Mouse (Mus musculus): ENCODE data around the gene Zfp423.
A peak's percentile ranks its signal among the peaks of the same experiment; 100 is the strongest.

Zfp423 gene

DNA sequence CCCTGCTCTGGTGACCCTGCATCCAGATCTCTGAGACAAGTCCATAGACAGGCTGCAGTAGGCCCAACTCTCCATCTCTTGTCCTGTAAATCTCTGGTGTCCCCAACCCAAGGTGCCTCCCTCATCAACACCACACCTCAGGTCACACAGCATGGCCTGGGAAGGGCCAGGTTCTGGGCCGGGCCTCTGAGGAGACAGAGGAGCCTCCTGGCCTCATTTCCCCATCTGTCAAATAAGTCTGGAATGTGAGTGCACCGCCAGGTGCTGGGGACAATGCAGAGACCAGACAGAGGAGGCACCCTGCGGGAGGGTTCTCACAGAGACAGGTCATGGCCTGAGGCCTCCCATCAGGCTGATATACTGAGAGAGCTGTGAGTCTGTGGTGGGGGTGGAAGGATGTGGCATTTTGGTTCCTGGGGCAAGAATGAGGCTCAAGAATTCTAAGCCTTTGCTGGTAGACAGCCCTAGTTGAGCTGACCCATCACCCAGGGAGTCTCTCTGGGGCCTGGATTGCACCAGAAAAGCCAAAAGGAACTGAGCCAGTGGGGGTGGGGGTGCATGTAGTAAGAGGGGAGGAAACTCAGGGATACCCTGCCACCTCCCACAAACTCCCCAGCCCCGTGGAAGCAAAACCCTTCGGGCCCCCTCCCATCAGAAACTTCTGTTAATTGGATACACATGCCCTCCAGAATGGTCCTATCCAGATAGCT, 15.0 kb downstream of the Zfp423 start:
- DNase-seq, result peak in 1 of 2 experiments; percentile 25

DNA sequence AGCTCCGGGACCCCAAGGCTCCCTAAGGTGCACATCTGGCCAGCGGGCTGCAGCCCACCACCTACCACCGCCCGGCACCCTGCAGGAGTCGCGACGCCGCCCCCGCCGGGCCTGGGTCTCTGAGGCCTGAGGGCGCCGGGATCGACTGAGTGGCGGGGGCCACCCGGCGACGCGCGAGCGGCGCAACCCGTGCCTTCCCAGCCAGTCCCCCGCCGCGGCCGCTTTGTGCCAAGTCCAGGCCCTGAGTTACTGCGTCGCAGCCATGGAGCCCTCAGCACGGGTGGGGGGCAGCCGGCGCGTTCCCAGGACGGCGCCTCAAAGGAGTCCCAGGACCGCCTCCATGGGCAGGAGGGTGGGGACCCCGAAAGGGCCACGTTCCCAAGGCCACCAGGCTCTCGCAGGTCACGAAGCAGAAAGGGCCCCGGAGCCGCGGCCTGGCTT, 15.7 kb downstream of the Zfp423 start:
- peak; percentile 69 to 75 for DNase-seq

DNA sequence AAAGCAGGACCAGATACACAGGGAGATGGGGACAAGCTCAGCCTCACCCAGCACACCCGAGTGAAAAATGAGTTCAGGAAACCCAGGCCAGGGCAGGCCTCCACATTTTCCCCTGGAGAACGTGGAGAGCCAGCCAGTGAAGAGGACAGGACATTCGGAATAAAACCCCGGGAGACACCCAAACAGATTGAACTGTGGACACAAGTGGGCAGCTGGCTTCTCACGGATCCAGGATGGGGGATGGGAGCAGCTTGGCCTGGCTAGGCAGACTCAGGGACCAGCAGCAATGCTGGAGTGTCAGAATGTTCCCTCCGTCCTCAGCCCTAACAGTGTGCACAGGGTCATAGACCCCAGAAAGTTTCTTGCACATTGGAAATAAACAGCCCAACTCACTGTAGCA, 18.7 kb downstream of the Zfp423 start:
- peak; percentile 81 to 86 for DNase-seq

DNA sequence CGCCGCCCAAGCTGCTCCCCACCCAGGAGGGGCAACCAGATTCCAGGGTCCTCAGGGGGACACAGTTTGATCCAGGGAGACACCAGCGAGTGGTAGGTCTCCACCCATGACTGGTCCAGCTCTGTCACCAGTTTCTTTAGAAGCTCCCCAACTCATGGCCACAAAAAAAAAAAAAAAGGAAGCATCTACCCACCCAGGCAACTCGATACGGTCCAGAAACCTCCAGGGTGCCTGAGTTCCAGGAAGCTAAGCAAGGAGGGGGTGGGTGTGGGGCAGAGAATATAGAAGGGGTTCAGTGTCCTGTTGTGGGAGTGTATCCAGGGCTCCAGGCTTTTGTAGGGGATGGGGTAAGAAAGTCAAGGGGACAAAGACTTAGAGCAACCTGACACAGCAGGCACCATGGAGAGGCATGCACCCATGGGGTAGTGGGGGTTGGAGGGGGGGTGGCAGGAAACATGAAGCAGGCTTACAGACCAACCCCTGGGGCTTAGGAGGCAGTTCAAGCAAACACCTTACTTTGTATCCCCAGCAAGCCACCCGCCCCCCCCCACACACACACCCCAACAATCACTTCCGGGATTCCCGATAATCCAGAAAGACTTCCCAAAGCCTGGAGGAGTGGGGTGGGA, 20.0 kb downstream of the Zfp423 start:
- DNase-seq, result no peak

DNA sequence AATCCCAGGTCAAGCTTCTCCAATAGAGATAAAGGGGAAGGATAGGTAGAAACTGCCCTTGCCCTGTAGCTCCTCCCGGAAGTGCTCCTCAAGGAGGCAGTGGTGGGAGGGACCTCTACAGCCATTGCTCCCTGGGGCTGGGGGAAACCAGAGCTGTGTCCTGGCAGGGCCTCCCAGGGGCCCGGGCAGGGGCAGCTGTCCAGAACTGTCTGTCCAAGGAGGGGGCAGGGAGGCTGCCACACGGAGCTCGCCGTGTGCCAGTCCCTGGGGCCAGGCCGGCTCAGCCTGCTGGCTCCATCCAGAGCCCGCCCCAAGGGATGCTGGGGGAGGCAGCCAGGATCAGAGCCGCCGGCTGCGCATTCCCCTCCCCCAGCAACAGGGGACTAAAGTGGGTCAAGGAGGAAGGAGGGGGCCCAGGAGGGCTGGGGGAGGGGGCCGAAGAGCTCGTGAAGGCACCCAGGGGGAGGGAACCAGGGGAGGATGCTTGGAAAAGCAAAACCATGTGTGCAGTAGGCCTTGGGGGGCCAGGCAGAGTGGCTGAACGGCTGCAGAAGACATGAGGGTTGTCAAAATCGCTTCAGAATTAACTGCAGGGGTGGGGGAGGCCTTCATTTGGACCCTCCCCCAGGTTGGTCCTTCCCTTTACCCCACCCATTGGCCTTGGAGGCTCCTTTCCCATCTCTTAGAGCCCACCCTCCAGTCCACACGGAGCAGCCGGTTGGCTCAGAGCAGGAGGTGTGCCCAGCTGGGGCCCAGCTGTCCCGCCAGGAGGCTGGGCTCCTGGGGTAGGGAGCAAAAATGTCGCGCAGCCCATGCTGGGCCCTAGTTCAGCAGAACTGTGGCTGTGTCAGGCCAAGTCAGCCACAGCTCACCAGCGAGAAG, 20.8 kb downstream of the Zfp423 start:
- DNase-seq, result peak; percentile 66 to 81

DNA sequence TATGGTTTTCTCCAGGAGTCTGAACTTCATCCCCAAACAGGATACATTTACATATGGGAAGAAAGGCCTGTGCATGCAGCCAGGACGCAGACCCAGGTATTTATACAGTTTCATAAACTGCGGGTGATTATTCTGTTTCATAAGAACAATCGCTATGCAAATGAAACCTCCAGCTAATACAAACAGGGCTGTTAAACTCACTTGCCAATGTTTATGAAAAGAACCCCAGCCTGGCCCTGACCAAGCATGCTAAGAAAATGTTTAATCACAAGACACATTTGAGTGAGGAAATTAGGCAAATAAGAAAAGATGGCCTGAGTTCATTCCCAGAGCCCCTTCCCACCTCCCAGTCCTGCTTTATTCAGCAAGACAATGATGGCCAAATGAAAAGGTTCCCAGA, 22.2 kb downstream of the Zfp423 start:
- no peak for DNase-seq

DNA sequence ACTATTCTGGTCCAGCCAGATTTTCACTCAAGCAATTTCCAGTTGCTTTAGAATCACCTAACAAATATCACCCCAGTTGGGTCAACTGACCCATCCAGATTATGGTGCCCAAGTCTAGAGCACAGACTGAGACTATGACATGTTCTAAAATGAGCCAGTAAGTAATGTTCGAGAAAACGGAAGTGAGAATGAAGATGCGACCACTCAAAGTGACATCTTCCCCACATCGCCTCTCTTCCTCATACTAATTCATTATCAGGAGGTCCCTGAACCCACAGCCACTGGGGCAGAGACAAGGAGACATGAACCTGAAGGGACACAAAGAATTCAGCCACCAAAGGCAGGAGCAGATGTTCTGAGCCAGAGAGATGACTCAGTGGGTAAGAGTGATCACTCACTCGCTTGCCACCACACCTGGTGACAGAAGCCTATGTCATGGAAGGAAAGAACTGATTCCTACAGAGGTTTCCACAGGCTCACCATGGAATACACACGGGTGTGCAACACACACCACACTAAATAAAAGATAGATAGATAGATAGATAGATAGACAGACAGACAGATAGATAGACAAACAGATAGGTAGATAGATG, 24.2 kb downstream of the Zfp423 start:
- no peak for DNase-seq

DNA sequence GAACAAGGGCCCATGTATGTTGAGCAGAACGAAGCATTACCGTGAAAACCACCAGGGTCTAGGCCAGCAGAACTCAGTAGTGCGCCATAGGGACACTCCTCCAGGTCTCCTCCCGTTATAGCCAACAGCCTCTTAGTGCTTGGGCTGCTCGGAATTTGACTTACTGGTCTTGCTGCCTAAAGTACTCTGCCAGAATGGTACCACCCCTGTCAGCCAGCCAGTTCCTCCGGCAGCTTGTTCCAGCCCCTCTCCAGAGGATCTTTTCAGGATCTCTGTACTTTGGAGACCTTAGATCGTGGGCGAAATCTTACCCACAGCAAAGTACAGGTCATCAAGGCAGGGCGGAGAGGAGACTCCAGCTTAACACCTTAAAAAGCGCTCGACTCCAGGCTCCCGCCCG, 25.2 kb downstream of the Zfp423 start:
- peak; percentile 59 to 63 for DNase-seq

DNA sequence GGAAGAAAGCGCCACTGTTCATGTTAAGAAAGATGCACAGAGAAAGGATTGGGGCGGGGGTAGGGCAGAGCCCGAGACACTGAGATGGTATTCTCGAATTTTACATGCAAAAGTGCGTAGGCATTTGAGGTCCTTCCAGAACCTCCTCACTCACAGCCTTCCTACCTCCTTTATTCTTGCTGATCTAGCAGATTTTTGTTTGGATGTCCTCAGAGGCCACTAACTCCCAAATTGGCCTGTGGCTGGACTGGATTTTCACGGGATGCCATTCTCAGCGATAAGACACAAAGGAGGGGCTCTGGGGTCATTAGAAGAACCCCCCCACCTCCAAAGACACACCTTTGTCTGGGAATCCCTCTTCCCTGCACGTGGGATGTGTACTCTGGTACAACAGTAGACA, 25.6 kb downstream of the Zfp423 start:
- no peak for DNase-seq

DNA sequence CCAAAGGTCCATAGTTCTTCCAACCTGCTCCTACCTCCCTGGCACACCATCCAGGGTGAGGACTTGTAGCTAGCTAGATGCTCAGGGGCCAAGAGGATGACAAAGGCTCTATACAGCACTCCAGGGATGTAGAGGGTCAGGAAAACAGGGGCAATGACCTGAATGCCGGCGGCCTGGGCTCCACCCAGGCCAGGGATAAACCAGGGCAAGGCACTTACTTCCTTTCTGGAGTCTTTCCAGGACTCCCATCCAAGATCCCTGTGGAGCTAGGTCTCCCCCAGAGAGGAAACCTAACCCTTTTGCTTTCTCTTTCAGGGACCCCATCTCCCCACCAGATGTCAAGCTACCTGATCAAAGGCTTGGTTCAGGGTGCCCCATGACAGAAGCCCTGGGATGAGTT, 30.5 kb downstream of the Zfp423 start:
- DNase-seq, result no peak

DNA sequence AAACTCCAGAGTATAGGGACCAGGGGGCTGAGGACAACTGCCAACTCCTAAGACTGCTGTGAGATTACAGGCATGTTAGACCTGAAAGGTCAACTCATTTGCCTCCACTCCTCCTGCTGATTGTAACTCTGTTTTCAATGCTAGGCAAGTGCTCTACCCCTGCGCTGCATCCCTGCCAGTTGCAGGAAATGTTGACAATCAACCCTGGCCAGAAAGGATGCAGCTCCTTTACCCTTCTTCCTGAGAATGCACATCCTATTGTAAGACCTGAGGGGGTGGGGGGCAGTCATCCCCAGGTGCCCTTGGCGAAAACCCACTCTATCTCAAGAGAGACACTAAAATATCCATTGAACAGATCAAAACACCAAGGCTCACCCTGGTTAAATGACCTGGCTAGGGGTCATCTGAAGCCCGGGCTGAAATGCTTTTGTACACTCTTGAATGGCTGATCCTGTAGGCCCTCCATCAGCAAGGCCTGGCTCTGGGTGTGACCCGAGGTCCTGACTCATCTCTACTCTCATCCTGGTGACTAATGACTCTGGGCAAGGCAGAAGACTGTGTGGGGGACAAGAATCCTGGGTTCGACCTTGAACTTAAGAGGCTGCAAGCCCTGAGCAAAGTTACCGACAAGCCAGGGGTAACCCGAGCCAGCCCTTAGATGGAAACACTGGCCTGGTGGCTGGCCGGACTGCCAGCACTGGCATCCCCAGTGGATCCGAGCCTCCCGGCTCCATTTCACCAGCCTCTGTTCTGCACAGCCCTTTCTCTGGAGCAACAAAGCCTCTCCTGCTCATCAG, 32.2 kb downstream of the Zfp423 start:
- DNase-seq, result no peak

DNA sequence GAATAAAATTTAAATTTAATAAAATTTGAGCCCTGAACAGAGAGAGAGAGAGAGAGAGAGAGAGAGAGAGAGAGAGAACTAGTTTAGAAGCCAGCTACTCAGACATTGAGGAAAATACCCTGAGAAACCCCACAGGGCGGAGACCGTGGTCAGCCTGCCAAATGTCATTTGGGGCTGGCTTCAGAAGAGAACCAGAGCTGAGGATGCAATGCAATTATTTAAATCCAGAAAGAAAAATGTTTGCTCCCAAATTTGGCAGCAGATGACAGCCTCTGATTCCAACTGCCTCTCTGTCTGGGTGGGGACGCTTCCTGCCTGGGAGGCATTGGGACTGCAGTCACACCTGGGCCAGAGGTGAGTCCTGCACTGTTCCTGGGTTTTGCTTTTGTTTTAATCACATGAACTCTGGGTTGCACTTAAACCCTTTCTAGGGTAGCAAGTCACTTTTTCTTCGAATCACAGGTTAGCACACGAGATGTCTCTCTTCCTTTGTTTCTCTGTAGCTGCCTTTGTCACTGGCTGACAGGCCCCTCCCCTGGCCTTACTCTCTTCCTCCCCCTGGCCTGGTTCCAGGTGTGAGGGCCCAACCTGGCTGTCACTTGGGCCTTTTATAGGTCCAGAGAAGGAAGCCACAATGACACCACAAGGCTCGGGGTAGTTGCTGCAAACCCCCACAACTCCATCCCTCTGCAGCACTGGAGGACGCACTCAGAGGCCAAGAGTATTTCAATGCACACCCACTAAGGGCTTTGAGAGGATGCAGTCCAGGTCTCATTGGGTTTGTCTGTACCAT, 33.1 kb downstream of the Zfp423 start:
- DNase-seq, result peak; percentile 72 to 77

DNA sequence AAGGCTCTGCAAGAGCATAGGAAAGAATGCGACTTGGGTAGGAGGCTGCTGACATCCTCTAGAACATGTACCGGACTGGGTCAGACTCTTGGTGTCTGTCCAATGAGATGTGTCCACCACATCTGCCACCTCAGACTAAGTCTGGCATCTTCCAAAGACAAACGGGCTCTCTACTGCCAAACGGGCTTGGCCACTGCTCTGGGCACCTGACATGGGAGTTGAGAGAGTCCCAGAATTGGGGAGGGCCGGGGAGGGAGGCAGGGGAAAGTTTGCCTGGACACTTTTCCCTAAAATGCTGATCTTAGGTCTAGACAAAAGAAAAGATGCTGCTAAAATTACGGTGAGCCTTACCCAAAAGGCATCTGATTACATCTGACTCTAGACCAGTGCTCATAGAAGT, 36.5 kb downstream of the Zfp423 start:
- peak; percentile 59 to 70 for DNase-seq

DNA sequence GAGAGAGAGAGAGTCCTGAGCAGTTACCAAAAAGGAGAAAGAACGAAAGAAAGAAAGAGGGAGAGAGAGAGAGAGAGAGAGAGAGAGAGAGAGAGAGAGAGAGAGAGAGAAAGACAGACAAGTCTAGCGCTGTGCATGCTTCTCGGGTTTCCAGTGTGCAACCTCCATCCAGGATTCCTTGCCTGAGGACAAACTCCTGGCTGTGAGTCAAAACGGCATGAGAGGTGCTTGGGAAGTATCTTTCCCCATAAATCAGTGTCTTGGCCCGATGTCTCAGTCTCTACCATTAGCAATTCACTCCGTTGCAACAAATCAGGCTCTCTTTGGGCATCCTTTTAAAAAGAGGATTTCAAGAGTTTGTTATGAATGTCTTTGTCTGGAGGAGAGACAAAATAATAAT, 36.9 kb downstream of the Zfp423 start:
- DNase-seq, result peak; percentile 60 to 66

DNA sequence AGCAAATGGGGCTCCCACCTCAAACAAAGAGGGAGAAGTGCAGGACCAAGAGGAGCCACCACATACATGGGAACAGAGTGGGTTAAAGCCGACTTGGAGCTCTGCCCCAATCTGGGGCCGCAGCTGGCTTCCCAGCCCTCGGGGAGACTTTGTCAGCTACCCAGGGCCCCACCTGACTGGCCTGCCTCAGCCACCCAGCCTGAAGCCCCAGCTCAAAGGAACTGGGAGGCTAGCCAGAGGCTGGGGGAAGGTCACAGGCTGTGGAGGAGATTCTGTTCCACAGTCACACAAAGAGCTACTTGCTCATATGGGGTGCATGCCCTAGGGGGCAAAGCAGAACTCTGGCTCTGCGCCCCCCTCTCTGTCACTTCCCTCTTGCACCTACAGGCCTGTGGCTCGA, 41.4 kb downstream of the Zfp423 start:
- peak; percentile 72 to 77 for DNase-seq

DNA sequence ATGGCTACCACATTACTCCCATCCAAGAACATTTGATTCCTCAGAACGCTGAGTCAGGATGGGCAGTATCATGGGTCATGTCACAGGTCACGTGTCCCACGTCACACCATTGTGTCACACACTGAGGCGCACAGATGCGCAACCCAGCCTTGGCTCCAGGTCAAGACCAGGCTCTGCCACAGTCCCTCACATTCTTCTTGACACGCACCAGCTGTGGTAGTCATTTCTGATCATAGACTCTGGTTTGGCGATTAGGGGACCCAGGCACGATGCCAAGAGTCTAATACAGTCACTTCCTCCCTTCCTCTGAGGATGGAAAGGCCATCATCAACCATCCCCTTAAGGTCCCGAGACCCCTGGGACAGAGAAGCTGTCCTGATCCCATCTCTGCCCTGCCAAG, 43.6 kb downstream of the Zfp423 start:
- DNase-seq, result peak; percentile 56 to 57

DNA sequence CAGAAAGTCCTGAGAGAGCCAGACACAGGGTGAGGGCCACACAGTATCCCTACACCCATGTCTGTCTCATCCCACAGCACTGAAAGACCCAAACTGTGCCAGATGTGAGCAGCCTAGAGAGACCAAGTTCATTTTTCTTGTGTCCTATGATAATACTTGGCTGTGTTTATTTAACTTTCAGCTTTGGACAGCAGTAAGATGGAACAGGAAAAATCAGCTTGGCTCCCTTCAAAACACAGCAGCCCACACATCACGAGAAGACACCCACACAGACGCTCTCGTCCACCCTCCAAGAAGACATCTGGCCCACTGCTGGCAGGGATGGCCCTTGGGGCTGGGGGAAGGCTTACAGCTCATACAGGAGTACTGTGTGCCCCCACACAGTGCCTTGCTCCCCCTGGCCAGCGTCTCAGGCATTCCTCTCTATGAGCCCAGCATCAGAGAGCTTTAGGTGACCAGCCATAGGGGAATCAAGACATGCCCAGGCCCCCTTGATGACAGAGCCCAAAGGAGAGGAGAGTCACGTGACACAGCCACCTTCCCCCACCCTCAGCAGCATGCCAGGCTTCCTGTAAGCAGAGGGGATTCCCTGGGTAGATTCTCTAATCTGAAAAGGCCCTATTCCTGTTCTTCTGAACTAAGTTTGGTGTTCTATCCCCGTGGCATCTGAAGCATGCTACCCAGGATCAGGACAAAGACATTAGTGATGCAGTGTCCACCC, 45.0 kb downstream of the Zfp423 start:
- DNase-seq, result no peak

DNA sequence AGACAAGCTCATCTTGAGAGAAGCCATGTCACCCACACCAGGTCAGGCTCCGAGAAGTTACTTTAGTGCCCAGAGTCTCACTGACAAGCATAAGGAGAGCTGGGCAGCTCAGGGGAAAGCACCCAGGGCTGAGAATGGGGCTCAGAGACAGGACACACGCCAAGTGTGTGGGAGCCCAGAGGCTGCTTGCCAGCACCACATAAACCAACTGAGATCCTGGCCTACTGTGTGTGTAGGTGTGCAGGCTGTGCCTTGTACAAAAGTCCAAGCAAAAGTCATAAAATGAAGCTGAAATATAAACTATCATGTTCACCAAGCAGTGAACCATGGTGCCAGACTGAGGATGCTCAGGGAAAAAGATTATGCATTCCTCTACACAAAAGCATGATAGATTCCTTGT, 50.5 kb downstream of the Zfp423 start:
- no peak for DNase-seq

DNA sequence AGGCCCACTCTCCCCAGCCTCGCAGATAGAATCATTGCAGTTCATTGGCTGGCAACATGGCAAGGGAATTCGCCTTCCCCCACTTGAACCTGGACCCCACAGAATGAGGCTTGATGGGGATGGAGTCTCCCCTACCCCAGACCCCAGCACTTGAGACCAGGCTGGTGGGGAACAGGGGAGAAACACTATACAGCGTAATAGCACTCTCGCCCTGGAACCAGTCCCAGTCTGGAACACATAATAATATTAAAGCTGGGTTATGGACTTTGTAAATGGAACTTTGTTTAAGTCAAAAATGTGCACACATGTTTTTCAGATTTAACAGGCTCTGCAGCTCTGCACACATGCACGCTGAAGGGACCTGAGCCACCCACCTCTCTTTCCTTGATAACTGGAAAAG, 54.0 kb downstream of the Zfp423 start:
- DNase-seq, result no peak

DNA sequence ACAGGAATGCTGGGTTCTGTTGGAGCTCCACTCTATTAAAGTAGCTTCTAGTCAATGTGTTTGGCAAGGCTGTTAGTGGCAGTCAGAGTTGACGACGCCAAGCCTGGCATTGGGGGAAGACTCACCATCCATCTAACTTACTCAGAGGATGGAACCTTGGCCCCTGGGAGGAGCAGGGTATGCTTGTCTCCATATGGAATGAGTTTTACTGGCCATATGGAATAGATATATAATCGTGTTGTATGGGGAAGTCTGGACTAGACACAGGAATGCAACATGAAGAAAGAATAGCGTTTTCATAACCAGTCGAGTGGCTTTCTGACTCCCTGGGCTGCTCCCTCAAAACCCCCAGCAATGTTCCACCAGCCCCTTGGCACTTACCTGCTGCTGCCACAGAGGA, 55.3 kb downstream of the Zfp423 start:
- no peak for DNase-seq
